Mouse (Mus musculus) right cerebral cortex, postnatal 4 days (tissue): ENCODE measurements around the gene Crocc2.
A peak's percentile ranks its signal among the peaks of the same experiment; 100 is the strongest.

Source experiments
- DNase-seq: peaks from one replicate; pipeline ENCODE4 v3.0.0-alpha.2; 2022

Gene Crocc2

DNA sequence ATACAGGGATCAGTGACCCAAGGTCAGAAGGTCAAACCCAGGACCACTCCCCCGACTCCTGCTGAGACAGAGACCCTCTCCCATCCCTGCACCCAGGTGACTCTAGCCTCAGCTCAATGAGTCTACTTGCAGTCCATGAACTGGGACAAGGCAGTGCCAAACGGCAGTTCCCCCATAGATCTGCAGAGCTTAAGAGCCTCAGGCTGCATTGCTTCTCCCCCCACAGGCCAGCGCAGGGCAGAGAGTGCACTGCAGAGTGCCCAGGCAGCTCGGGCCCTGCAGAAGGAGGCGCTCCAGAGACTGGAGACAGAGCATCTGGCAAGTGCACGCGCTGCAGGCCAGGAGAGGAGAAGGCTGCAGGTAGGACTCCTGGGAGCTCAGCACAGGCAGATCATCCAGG is 49.0 kb downstream of the Crocc2 start:
- DNase-seq = no peak

- no peak for DNase-seq
These were observed 52.3 kb downstream of the Crocc2 start for GRCm38 (mm10) chr1:93220776-93221175.

GRCm38 (mm10) chr1:93223972-93224371 is 55.4 kb downstream of the Crocc2 start:
- peak; percentile 27 for DNase-seq

- no peak for DNase-seq
These were observed 56.7 kb downstream of the Crocc2 start for GRCm38 (mm10) chr1:93225226-93225625.

DNA sequence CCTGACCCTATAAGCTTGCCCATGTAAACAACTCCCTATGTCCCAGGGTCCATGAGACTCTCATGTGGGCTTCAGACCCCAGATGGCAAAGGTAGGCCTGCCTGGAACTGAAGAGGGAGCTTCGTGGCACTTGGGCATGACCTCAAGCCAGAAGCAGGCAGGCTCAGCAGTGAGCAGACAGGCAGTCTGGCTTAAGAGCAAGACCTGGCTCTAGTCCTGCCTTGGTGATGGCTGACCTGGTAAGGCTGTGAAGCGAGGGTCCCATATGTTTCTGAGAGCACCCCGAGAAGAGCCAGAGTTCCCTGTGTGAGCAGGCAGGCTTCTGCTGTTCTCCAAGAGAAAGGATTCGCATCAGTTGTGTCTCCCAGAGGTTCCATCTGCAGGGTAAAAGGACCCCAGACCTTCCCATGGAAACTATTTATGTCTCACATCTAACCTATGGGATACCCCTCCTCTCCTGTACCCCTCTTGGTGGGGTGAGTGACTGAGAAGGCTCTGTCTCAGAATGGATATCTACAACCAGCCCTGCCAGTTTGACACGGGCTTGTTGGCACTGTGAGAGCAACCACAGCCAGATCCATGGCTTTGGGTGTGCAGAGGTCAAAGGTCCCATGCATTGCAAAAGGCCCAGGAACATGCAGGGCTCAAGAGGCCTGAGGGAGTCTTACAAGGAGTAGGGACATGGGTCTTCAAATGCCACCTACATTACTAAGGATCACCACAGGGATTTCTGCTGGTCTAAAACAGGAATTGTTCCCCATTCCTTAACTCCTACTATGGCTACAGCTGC is 57.4 kb downstream of the Crocc2 start:
- DNase-seq = no peak

DNA sequence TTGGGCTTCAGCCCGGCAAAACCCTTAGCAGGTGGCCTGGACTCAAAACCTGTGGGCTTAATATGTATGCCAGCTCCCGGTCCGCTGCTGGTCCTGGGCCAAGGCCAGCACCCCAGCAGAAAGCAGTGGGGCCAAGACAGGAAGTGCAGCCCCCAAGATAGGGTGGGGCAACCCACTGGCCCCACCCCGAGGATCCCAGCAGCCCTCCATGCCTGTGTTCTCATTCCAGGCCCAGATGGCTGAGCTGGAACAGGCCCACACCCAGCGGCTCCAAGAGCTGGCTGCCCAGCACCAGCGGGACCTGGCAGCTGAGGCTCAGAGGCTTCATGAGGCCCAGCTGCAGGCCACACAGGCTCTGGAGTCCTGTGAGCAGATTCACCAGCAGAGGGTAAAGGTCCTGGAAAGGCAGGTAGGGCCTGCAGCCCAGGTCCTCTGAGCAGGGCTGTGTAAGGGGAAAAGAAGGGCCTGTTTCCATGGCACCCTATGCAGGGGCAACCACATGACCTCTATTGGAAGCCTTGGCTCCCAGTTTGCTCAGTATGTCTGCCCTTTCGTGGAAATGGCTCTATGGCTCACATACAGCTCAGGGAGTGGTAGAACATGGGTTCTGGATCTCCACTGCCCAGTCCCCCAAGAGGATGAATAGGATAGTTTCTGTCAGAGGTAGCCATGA is 58.9 kb downstream of the Crocc2 start:
- no peak for DNase-seq

- DNase-seq = no peak
These were observed 59.4 kb downstream of the Crocc2 start for GRCm38 (mm10) chr1:93227976-93228365.

- no peak for DNase-seq
These were observed 60.7 kb downstream of the Crocc2 start for GRCm38 (mm10) chr1:93229221-93229620.

GRCm38 (mm10) chr1:93229626-93230025 is 61.1 kb downstream of the Crocc2 start:
- DNase-seq = no peak

GRCm38 (mm10) chr1:93235576-93236544 is 67.3 kb downstream of the Crocc2 start, which contains the start of gene Sned1:
Gene Sned1 (plus strand): TSS chr1:93235841.
- peak; percentile 69 for DNase-seq

GRCm38 (mm10) chr1:93236545-93236924 is 68.0 kb downstream of the Crocc2 start:
- DNase-seq = peak; percentile 24

GRCm38 (mm10) chr1:93237676-93238075 is 69.2 kb downstream of the Crocc2 start:
- DNase-seq = no peak

DNA sequence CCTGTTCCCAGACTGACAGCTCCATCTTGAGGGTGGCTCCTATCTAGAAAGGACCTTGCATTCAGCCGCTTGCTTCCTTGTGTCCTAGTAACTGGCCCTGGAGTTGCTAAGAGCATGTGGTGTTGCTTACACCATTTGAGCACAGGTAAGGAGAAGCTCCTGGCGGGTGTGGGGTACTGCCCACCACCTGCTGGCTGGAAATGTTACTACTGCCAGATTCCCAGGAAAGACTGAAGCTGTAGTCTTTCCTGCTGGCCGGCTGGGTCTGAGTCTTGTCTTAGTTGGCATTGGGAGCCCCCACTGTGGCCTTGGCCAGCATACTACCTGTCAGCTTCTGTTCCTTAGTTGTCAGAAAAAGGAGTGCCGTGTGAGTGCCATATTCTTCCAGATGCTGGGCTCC is 69.7 kb downstream of the Crocc2 start:
- no peak for DNase-seq

GRCm38 (mm10) chr1:93245936-93246335 is 77.4 kb downstream of the Crocc2 start:
- DNase-seq = no peak

DNA sequence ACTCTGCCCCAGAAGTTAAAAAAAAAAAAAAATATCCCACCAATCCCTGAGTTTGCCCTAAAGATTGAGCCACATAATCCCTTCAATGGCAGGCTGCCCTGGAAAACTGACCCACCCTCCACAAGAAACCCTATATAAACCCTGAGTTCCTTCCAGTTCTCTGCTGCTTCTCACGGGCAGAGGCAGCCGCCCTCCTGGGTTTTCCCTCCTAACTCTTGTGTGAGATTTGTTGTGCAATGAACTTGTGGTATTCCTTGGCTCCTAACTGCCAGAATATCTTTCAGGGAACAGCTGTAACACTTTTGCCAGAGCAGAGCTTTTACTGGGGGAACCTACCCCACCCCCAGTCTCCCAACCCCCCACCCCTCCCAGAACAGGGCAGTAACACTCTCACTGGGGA is 84.1 kb downstream of the Crocc2 start:
- no peak for DNase-seq

- no peak for DNase-seq
These were observed 87.2 kb downstream of the Crocc2 start for GRCm38 (mm10) chr1:93255761-93256160.

DNA sequence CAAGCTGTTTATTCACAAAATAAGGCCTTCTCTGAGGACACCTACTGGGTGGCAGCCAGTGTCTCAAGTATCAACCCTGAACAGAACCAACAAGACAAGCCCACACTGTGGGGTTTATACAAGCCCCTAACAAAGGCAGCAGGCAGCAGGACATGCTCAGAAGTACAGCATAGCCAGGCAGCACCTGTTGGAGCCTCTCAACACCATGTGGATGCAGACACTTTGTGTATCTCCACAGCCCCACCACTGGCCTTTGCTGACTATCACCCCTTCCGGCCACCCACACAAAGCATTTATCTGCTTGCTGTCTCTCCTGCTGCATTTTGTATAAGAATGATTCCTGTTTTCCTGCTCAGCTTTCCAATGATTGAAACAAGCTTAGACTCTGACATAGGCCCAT is 89.0 kb downstream of the Crocc2 start:
- no peak for DNase-seq

GRCm38 (mm10) chr1:93267207-93267606 is 98.7 kb downstream of the Crocc2 start:
- no peak for DNase-seq

DNA sequence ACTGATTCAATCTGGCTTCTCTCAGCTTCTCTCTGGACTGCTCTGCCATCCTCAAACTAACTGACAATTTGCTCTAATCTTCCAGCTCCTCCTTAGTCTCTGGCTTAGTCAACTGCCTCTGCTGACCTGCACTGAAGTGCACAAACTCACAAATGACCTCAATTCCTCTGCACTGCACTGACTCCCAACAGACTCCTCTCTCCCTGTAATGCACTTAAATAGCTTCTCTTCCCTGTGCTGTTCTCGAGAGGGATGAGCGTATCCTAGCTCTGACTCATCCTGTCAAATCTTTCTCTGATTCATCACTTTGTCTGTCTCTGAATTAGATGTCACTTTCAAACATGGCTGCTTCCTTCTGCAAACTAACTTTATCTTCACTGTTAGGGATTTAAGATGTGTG is 99.7 kb downstream of the Crocc2 start:
- no peak for DNase-seq

DNA sequence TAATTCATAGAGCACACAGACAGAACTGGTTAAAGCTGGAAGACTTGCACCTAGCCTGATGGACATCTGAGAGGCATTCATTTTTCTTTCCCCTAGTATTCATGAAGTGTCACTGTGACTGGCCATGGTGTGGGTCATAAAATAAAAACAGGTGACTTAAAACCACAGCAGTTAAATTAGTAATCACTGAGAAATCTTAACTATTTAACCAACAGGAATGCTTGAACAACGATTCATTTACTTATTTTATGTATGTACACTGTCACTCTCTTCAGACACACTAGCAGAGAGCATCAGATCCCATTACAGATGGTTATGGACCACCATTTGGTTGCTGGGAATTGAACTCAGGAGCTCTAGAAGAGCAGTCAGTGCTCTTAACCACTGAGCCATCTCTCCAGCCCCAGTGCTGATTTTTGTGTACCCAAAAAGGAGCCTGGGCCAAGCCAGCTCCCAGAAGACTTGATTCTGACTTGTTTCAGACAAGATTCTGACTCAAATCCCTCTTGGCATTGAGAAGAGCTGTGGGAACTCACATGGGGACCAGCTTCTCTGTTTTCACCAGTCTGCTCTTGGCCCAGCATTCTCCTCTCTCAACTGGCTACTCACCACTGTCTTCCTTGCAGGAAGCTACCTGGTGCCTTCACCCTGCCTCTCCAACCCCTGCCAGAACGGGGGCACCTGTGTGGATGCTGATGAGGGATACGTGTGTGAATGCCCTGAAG is 102.2 kb downstream of the Crocc2 start:
- no peak for DNase-seq

DNA sequence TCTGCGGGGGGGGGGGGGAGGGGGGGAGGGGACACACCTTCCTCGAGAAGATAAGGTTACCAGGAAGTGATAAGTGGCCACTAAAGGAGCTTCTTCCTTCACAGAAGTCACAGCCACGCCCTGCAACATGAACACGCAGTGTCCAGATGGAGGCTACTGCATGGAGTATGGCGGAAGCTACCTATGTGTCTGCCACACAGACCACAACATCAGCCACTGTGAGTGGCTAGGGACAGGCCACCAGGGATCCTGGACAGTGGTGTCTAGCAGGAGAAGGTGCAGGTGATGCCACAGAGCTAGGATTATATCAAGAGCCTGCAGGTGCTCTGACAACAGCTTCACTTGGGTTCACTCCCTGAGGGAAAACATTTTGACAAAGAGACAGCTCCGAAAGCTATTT is 103.2 kb downstream of the Crocc2 start:
- DNase-seq = no peak

- peak; percentile 7 for DNase-seq
These were observed 103.9 kb downstream of the Crocc2 start for GRCm38 (mm10) chr1:93272409-93272821.

DNA sequence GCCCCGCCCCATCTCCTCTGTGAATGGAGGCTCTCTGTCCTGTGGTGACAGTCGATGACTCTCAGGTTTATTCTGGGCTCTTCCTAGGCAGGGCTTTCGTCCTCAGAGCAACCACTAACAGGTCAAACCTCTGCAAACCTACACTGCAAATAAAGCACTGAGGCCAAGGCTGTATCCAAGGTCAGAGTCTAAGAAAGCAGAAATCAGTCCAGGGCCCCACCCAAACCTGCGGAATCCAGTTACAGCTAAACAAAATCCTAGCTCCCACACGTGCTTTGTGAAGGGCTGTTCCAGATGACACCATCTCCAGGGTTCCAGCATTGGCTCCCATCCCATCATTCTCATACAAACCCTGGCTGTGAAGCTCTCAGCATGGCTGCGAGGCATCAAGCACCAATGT is 107.0 kb downstream of the Crocc2 start:
- no peak for DNase-seq
